Mouse (Mus musculus) kidney, embryonic 14.5 days (tissue): ENCODE measurements at regions not wholly inside any gene's neighbourhood (a gene's known extent, or its start where the extent isn't known, plus 50 kb on each side); places are given as distances from the start of the nearest gene placed in this dataset.
"Not testable (repeated sequence)": the region's sequence is repeated elsewhere in the genome, so short reads cannot be mapped to it uniquely, and the experiment has no call there.

Source experiments
- ATAC-seq: fragments of 200-750 bp; cut with Nextera tagmentation; 2 replicates; pipeline ENCODE4 v1.8.0; 2017; ENCODE audit warnings: moderate number of reproducible peaks, mild to moderate bottlenecking, moderate TSS enrichment, moderate library complexity; ENCODE audit not compliant: low FRiP score, low TSS enrichment
- H3K27ac ChIP-seq: fragments of 300-500 bp; sonication (generic); 2 replicates; pipeline ENCODE4 v1.5.1; 2014; ENCODE audit warnings: low read depth, mild to moderate bottlenecking, low read length, moderate library complexity, mixed read lengths
- H3K27me3 ChIP-seq: fragments of 300-500 bp; sonication (generic); 2 replicates; pipeline ENCODE4 v1.6.1; 2014; ENCODE audit warnings: mild to moderate bottlenecking, low read length; ENCODE audit not compliant: control insufficient read depth, insufficient read depth
- H3K36me3 ChIP-seq: fragments of 300-500 bp; sonication (generic); 2 replicates; pipeline ENCODE4 v1.6.1; 2014; ENCODE audit warnings: low read length, mixed read lengths; ENCODE audit not compliant: control insufficient read depth, insufficient read depth
- H3K4me1 ChIP-seq: fragments of 300-500 bp; sonication (generic); 2 replicates; pipeline ENCODE4 v1.6.1; 2014; ENCODE audit warnings: low read length, mixed read lengths; ENCODE audit not compliant: control insufficient read depth, insufficient read depth
- H3K4me2 ChIP-seq: fragments of 300-500 bp; sonication (generic); replicated peaks from 2 replicates; pipeline ENCODE4 v1.6.1; 2014; ENCODE audit warnings: low read depth, mild to moderate bottlenecking, low read length
- H3K4me3 ChIP-seq: fragments of 300-500 bp; sonication (generic); 2 replicates; pipeline ENCODE4 v1.5.1; 2014; ENCODE audit warnings: mild to moderate bottlenecking, low read length
- H3K9ac ChIP-seq: fragments of 300-500 bp; sonication (generic); 2 replicates; pipeline ENCODE4 v1.6.1; 2014; ENCODE audit warnings: low read depth, mild to moderate bottlenecking, low read length, moderate library complexity
- H3K9me3 ChIP-seq: fragments of 300-500 bp; sonication (generic); 2 replicates; pipeline ENCODE4 v1.6.1; 2016; ENCODE audit warnings: low read length; ENCODE audit not compliant: control insufficient read depth
- WGBS: fragments of 180-500 bp; shearing (Covaris S2); extraction: QIAGEN DNeasy Blood & Tissue Kit; methylation state at CpG from one replicate; pipeline ENCODE4 v1.1.7; 2014; 5-methylcytosine and 5-hydroxymethylcytosine counted together

DNA sequence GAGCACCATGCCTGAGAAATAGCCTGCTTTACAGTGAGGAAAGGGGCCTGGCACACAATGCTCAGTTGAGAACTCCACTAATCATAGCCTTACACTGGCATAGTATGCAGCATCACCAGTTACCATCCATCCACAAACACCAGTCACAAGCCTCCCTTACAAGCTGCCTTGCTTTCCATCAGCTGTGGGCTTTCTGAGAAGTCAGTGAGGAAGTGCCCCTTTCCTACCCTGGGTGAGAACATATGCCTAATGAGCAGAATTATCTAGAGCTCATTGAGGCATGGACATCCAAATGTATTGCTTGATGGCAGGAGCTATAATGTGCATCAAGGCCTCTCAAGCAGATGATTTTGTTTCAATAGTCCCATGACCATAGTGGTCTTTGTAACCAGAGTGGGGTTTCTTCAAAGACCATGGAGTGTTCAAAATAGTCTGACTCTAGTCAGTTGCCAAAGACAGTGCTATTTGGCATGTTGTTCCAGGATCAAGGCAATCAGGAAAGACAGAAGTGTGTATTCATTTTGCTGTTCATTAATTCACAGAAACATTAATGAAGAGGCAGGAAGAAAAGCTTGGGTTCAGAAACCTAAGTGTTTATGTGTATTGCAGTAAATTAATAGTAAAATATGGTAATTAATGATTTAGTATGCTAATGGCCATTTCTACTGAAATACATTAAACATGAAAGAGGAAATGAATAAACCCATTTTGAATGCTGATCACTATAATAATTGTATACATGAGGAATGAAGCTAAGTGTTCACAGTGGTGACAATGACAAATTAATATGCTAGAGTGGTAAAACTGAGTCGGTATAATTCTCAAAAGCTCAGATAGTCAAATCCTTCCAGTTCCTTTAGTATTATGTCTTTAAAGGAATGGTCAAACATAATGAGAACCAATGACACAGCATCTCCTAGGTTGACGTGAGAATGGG is 184.2 kb upstream of the Ugt8a start:
- ATAC-seq = no peak
- WGBS = 79% methylated on average over 2 of the region's 2 CpGs
- Histone ChIP-seq H3K4me1 (no peaks in the 10 kb centered on the region), H3K27me3 (no peaks in the 10 kb centered on the region), H3K4me3 (no peak overlapping the region), H3K4me2 (no peak overlapping the region), H3K36me3 (no peaks in the 10 kb centered on the region), H3K27ac (no peak overlapping the region), H3K9ac (no peak overlapping the region), H3K9me3 (no peaks in the 10 kb centered on the region)

DNA sequence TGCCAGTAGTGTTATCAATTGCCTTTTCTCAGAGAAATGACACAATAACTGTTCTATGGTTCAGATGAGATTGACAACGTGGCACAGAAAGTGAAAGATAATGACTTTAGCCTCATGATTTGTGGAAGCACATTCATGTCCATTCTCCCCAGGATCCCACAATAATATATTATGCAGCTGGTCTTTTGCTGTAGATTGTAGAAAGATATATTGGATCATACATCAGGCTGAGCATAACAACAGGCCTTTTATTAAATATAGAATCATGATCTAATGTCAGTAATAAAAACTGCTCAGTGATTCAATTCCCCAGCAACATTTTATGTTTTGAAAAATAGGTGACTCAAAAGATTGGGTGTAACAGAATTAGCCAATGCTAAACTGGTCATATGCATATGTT is 196.9 kb upstream of the Arsj start:
- Histone ChIP-seq H3K27me3 (no peaks in the 10 kb centered on the region), H3K9me3 (no peaks in the 10 kb centered on the region), H3K4me1 (no peaks in the 10 kb centered on the region), H3K27ac (no peak overlapping the region), H3K9ac (no peak overlapping the region), H3K4me2 (no peak overlapping the region), H3K4me3 (no peak overlapping the region), H3K36me3 (no peaks in the 10 kb centered on the region)
- no peak for ATAC-seq
- WGBS = 76% methylated on average over 1 of the region's 1 CpGs

DNA sequence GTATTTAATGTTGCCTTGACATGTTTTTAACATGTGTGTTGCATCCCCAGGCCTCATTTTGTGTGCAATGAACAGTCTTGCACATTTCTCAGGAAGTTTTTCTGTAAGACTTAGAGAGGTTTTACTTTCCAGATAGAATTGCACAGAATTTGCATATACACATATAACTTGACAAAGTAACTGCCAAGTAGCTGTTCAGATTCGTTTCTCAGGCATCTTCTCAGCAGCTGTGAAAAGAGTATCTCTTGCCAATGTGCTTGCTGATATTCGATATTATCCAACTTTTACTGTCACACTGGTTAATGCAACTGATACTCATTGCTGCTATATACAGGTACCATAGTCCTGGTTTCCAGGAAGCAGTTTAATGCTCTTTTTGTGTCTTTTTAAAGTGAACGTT is 154.5 kb upstream of the Arsj start:
- no peaks in the 10 kb centered on the region for H3K4me1 ChIP-seq
- H3K4me3 ChIP-seq = no peak overlapping the region
- no peaks in the 10 kb centered on the region for H3K27me3 ChIP-seq
- H3K9me3 ChIP-seq = no peaks in the 10 kb centered on the region
- no peak for ATAC-seq
- WGBS = 64% methylated on average over 3 of the region's 3 CpGs
- no peak overlapping the region for H3K4me2 ChIP-seq
- H3K9ac ChIP-seq = no peak overlapping the region
- no peak overlapping the region for H3K27ac ChIP-seq
- no peaks in the 10 kb centered on the region for H3K36me3 ChIP-seq

GRCm38 (mm10) chr3:126210226-126210625 is 153.3 kb upstream of the Arsj start:
- Histone ChIP-seq H3K9ac (no peak overlapping the region), H3K4me3 (no peak overlapping the region), H3K36me3 (no peaks in the 10 kb centered on the region), H3K27ac (no peak overlapping the region), H3K27me3 (no peaks in the 10 kb centered on the region), H3K4me1 (no peaks in the 10 kb centered on the region), H3K4me2 (no peak overlapping the region), H3K9me3 (no peaks in the 10 kb centered on the region)
- WGBS = 71% methylated on average over 1 of the region's 1 CpGs
- no peak for ATAC-seq

- WGBS = 92% methylated on average over 4 of the region's 4 CpGs
- H3K27me3 ChIP-seq = no peaks in the 10 kb centered on the region
These were observed 135.9 kb upstream of the Arsj start for GRCm38 (mm10) chr3:126227575-126227974.

GRCm38 (mm10) chr3:126245834-126246233 is 117.7 kb upstream of the Arsj start:
- Histone ChIP-seq H3K4me1 (no peaks in the 10 kb centered on the region), H3K4me2 (no peak overlapping the region), H3K27me3 (no peaks in the 10 kb centered on the region), H3K36me3 (no peaks in the 10 kb centered on the region), H3K9ac (no peak overlapping the region), H3K9me3 (no peaks in the 10 kb centered on the region), H3K27ac (no peak overlapping the region), H3K4me3 (no peak overlapping the region)
- 89% methylated on average over 3 of the region's 3 CpGs for WGBS
- no peak for ATAC-seq

More at GRCm38 (mm10) chr3:126227575-126227974, 135.9 kb upstream of the Arsj start:
- no peaks in the 10 kb centered on the region for H3K4me1 ChIP-seq
- no peaks in the 10 kb centered on the region for H3K36me3 ChIP-seq
- no peak for ATAC-seq
- H3K4me2 ChIP-seq = no peak overlapping the region
- H3K9ac ChIP-seq = no peak overlapping the region
- no peak overlapping the region for H3K4me3 ChIP-seq
- H3K27ac ChIP-seq = no peak overlapping the region
- no peaks in the 10 kb centered on the region for H3K9me3 ChIP-seq

- H3K4me1 ChIP-seq = no peaks in the 10 kb centered on the region
- 80% methylated on average over 8 of the region's 8 CpGs for WGBS
- no peaks in the 10 kb centered on the region for H3K36me3 ChIP-seq
- H3K9ac ChIP-seq = no peak overlapping the region
- no peak overlapping the region for H3K4me2 ChIP-seq
- no peak overlapping the region for H3K27ac ChIP-seq
- no peak for ATAC-seq
- H3K4me3 ChIP-seq = no peak overlapping the region
- H3K9me3 ChIP-seq = no peaks in the 10 kb centered on the region
- H3K27me3 ChIP-seq = no peaks in the 10 kb centered on the region
These were observed 102.2 kb upstream of the Arsj start for GRCm38 (mm10) chr3:126261270-126261669.

GRCm38 (mm10) chr3:126272027-126272426 is 91.5 kb upstream of the Arsj start:
- H3K36me3 ChIP-seq, H3K4me2 ChIP-seq, H3K9me3 ChIP-seq, H3K27me3 ChIP-seq, H3K4me1 ChIP-seq, ATAC-seq, H3K27ac ChIP-seq, H3K9ac ChIP-seq, H3K4me3 ChIP-seq: not testable (repeated sequence)

- no peak for ATAC-seq
- Histone ChIP-seq H3K4me3 (no peak overlapping the region), H3K27ac (no peak overlapping the region), H3K36me3 (no peaks in the 10 kb centered on the region), H3K4me2 (no peak overlapping the region), H3K9me3 (no peaks in the 10 kb centered on the region), H3K9ac (no peak overlapping the region), H3K27me3 (no peaks in the 10 kb centered on the region), H3K4me1 (no peaks in the 10 kb centered on the region)
- WGBS = 79% methylated on average over 3 of the region's 3 CpGs
These were observed 89.9 kb upstream of the Arsj start for GRCm38 (mm10) chr3:126273566-126273965.
